Mouse (Mus musculus): ENCODE data around the gene Gm45753. TPM values are rescaled to one million over a fixed set of nuclear protein-coding genes. Genes with fewer than 3 reads are reported as not detected.

Gm45753 gene
- polyA plus RNA-seq, 2 experiments from 2014 or later = not detected

Other genes starting within 250 kb of the Gm45753 start
- not detected for gene Mtnr1a, start 239.3 kb downstream of the Gm45753 start, polyA plus RNA-seq (2017; shearing (Covaris generic))
- gene F11, start 46.4 kb downstream of the Gm45753 start, polyA plus RNA-seq (2017; shearing (Covaris generic)) = not detected
- under 1 TPM in 1 of 2 experiments, not detected in 1; 0.43 TPM for gene Klkb1, start 13.6 kb downstream of the Gm45753 start, polyA plus RNA-seq (2017; shearing (Covaris generic))
- gene Cyp4v3, start 24.8 kb upstream of the Gm45753 start, polyA plus RNA-seq (2017; shearing (Covaris generic)) = 10 to 100 TPM; 15.4 to 17.4 TPM
- not detected for gene Fam149a, start 73.8 kb upstream of the Gm45753 start, polyA plus RNA-seq (2017; shearing (Covaris generic))
- under 1 TPM; 0.79 to 0.93 TPM for gene Tlr3, start 102.6 kb upstream of the Gm45753 start, polyA plus RNA-seq (2017; shearing (Covaris generic))
- gene Sorbs2, start 199.3 kb upstream of the Gm45753 start, polyA plus RNA-seq (2017; shearing (Covaris generic)) = under 1 TPM; 0.30 to 0.96 TPM